Comparison of ENCODE assay signal across 27 mouse cellular contexts in the genomic region with DNA sequence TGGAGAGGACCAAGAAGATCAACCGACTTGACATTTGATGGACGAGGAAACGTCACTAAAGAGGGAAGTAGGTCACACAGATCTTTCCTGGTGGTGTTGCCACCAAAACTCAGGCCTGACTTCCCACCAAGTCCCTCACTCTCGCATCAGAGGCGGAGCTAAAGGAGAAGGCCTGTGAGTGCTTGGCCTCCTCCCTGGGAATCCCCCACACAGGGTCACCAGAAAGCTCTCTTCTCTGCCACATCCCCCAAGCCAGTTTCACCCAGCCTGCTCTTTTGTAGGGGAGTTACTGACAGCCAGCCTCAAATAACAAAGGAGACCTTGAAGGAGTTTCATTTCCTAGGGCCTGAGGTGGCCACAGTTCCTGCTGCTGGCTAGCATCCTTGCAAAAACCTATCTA. TPM values are rescaled to one million over a fixed set of nuclear protein-coding genes. Genes with fewer than 3 reads are reported as not detected.
DNase-seq lines count a peak whose midpoint lies in the region; ATAC-seq lines count a peak whose summit lies in the region.
"Had no signal": no experiment of that assay in that cellular context is flagged by ENCODE, and none has a peak within 500 bp of the region (broad histone marks: within the 10 kb centered on the region; RNA-seq: fewer than 3 reads in every experiment).

No protein-coding gene starts in this region.

- no peak for DNase-seq in kidney, postnatal 14 days
- DNase-seq in ZHBTc4 (ENCODE audit: low read depth, low spot score) (peak; percentile 23), liver (no peak)
- peak; percentile 30 for DNase-seq in splenic B cell, adult 2 months (ENCODE audit: low read depth, low spot score)
- no peak for DNase-seq in urinary bladder, postnatal 36 days (ENCODE audit: low spot score in 2 of 2)
- DNase-seq: adrenal gland, postnatal 10 days; cerebellum, adult 11 months; cerebellum, adult 9-10 months; gastrocnemius, postnatal 10 days; heart, adult 11 months; heart, postnatal 36 days; layer of hippocampus, adult 9-11 months; lung, embryonic 14.5 days; lung, postnatal 14 days had no signal

- no peak overlapping the region for H3K9ac ChIP-seq in kidney, embryonic 16.5 days (replicated peaks; ENCODE audit: low read length)
- H3K9ac ChIP-seq: hindbrain, embryonic 13.5 days; limb, embryonic 15.5 days; liver, embryonic 15.5 days; lung, embryonic 14.5 days; neural tube, embryonic 13.5 days had no signal

- H3K27me3 ChIP-seq in kidney, embryonic 16.5 days (ENCODE audit: insufficient read depth, low read length), result no peaks in the 10 kb centered on the region
- H3K27me3 ChIP-seq in splenic B cell, adult 2 months (ENCODE audit: control insufficient read depth, insufficient read depth, low read length, poor library complexity, severe bottlenecking), result no peaks in the 10 kb centered on the region
- H3K27me3 ChIP-seq: limb, embryonic 15.5 days had no signal

- H3K9me3 ChIP-seq in kidney, embryonic 16.5 days (ENCODE audit: low read length), result no peaks in the 10 kb centered on the region
- H3K9me3 ChIP-seq: G1E; hindbrain, embryonic 13.5 days; limb, embryonic 10.5 days; limb, embryonic 15.5 days; liver, embryonic 15.5 days; neural tube, embryonic 13.5 days had no signal

- peaks cover 26% of the 10 kb centered on the region for H3K4me1 ChIP-seq in kidney, embryonic 16.5 days (ENCODE audit: insufficient read depth, low read length)

- ATAC-seq in kidney, embryonic 16.5 days (ENCODE audit: low FRiP score, low TSS enrichment), result no peak
- ATAC-seq in granulocyte monocyte progenitor cell, adult 5-6 weeks (replicated peaks; ENCODE audit: poor library complexity, severe bottlenecking), result peak; percentile 39
- ATAC-seq: forebrain, embryonic 16.5 days; intestine, embryonic 16.5 days had no signal

- no peak overlapping the region for H3K4me3 ChIP-seq in kidney, embryonic 16.5 days (ENCODE audit: low read length)
- H3K4me3 ChIP-seq: erythroblast, embryonic 14.5 days; hindbrain, embryonic 13.5 days; limb, embryonic 10.5 days; limb, embryonic 15.5 days; liver, embryonic 15.5 days; neural tube, embryonic 13.5 days had no signal

- 63% methylated on average over 5 of the region's 5 CpGs for WGBS in kidney, embryonic 16.5 days

- no peak overlapping the region for H3K4me2 ChIP-seq in kidney, embryonic 16.5 days (replicated peaks; ENCODE audit: low read depth, low read length)
- H3K4me2 ChIP-seq: heart, embryonic 11.5 days; hindbrain, embryonic 13.5 days; limb, embryonic 15.5 days; liver, embryonic 15.5 days; lung, embryonic 14.5 days; midbrain, embryonic 11.5 days; neural tube, embryonic 13.5 days had no signal

- H3K27ac ChIP-seq in kidney, embryonic 16.5 days (ENCODE audit: low read length), result peak overlapping the region; percentile 84
- H3K27ac ChIP-seq: hindbrain, embryonic 13.5 days; limb, embryonic 10.5 days; limb, embryonic 15.5 days; liver, embryonic 15.5 days; neural tube, embryonic 13.5 days had no signal

- no peaks in the 10 kb centered on the region for H3K36me3 ChIP-seq in kidney, embryonic 16.5 days (ENCODE audit: insufficient read depth, low read length)
- H3K36me3 ChIP-seq in splenic B cell, adult 2 months (ENCODE audit: control insufficient read depth, insufficient read depth, low read length, poor library complexity, severe bottlenecking), result no peaks in the 10 kb centered on the region
- H3K36me3 ChIP-seq: G1E; hindbrain, embryonic 13.5 days; limb, embryonic 10.5 days; limb, embryonic 15.5 days; liver, embryonic 15.5 days; neural tube, embryonic 13.5 days had no signal

RNA-seq across cellular contexts. Expression of gene Map3k14, which starts 48.1 kb away (rescaled TPM):
- 5.3 and 6.7 TPM in 2 replicates for polyA plus RNA-seq in kidney, embryonic 16.5 days (2015; fragmentation: Nextera tagmentation; extraction: Ambion mirVana)
- 10.9 and 16.7 TPM in 2 replicates for total RNA-seq in granulocyte monocyte progenitor cell, adult 5-6 weeks (2014; fragmentation: Nextera tagmentation)
- 5.2 and 9.6 TPM in 2 replicates for total RNA-seq in granulocyte monocyte progenitor cell, adult 5-6 weeks (2017)

RNA-seq across cellular contexts. Expression of gene Arhgap27, which starts 48.1 kb away (rescaled TPM):
- 17.8 and 18.7 TPM in 2 replicates for polyA plus RNA-seq in kidney, embryonic 16.5 days (2015; fragmentation: Nextera tagmentation; extraction: Ambion mirVana)
- total RNA-seq in granulocyte monocyte progenitor cell, adult 5-6 weeks (2014; fragmentation: Nextera tagmentation), result 21.3 and 29.3 TPM in 2 replicates
- 11.0 and 19.0 TPM in 2 replicates for total RNA-seq in granulocyte monocyte progenitor cell, adult 5-6 weeks (2017)

Comparison
In these comparisons a context has a peak if more than half of its experiments do, and no peak if none do; other contexts are left out.
1. DNase-seq: peak in ZHBTc4 (single experiment) and splenic B cell, adult 2 months (single experiment); none in kidney, postnatal 14 days (single experiment), urinary bladder, postnatal 36 days (0 of 2) and liver (single experiment).